Mouse (Mus musculus) brain, embryonic 14.5 days (tissue): ENCODE results near the gene Wfdc18. TPM values are rescaled to one million over a fixed set of nuclear protein-coding genes. Genes with fewer than 3 reads are reported as not detected.

Source experiments
- DNase-seq: peaks from one replicate; pipeline ENCODE4 v3.0.0-alpha.2; 2011; ENCODE audit warnings: low read depth
- CTCF ChIP-seq: fragments of 200-500 bp; IDR thresholded peaks from 2 replicates; pipeline ENCODE4 v1.5.1; 2012; ENCODE audit warnings: inconsistent platforms, mild to moderate bottlenecking, moderate library complexity, borderline replicate concordance; ENCODE audit not compliant: insufficient read depth, insufficient read length; ENCODE audit errors: extremely low read depth
- POLR2A ChIP-seq: fragments of 200-500 bp; IDR thresholded peaks from 2 replicates; pipeline ENCODE4 v1.6.1; 2012; ENCODE audit warnings: mild to moderate bottlenecking, inconsistent platforms, borderline replicate concordance; ENCODE audit not compliant: poor library complexity, insufficient read depth, insufficient read length, severe bottlenecking; ENCODE audit errors: extremely low read depth
- polyA plus RNA-seq: library from polyadenylated mRNA; depleted of rRNA; stranded (reverse); fragments of >200 nt; gene quantifications from 2 replicates; pipeline ENCODE4 v1.2.3, GENCODE M21; 2012; rRNA removed

Wfdc18 gene
- not detected in 2 replicates for polyA plus RNA-seq

- DNase-seq, result no peak
- no peak for TF ChIP-seq CTCF
- TF ChIP-seq POLR2A, result no peak
These were observed at the start of gene Wfdc18 for GRCm38 (mm10) chr11:83708715-83709114. TSS of gene Wfdc18 (plus strand) at chr11:83709015.

GRCm38 (mm10) chr11:83662204-83662603 lies 46.6 kb upstream of the Wfdc18 start, which contains the start of gene Ccl4:
TSS of gene Ccl4 (plus strand) at chr11:83662584.
- DNase-seq, result no peak
- TF ChIP-seq POLR2A, result no peak
- TF ChIP-seq CTCF, result no peak

- TF ChIP-seq POLR2A (no peak), CTCF (no peak)
- no peak for DNase-seq
These were observed 45.3 kb upstream of the Wfdc18 start for GRCm38 (mm10) chr11:83663532-83663931.

GRCm38 (mm10) chr11:83671743-83672142 lies 37.1 kb upstream of the Wfdc18 start:
- DNase-seq, result no peak

GRCm38 (mm10) chr11:83675665-83676064 lies 33.1 kb upstream of the Wfdc18 start:
- no peak for TF ChIP-seq CTCF
- no peak for TF ChIP-seq POLR2A
- no peak for DNase-seq

More at GRCm38 (mm10) chr11:83671743-83672142, 37.1 kb upstream of the Wfdc18 start:
- TF ChIP-seq CTCF (no peak), POLR2A (no peak)

- no peak for DNase-seq
- no peak for TF ChIP-seq POLR2A
- TF ChIP-seq CTCF, result no peak
These were observed 18.9 kb upstream of the Wfdc18 start for GRCm38 (mm10) chr11:83689918-83690317.

- DNase-seq, result no peak
- no peak for TF ChIP-seq POLR2A
- TF ChIP-seq CTCF, result no peak
These were observed 16.8 kb upstream of the Wfdc18 start for GRCm38 (mm10) chr11:83692008-83692407.

- TF ChIP-seq CTCF (no peak), POLR2A (no peak)
These were observed 5.1 kb upstream of the Wfdc18 start, which contains the start of gene Wfdc17 for GRCm38 (mm10) chr11:83703705-83704104. TSS of gene Wfdc17 (plus strand) at chr11:83703991.

GRCm38 (mm10) chr11:83709683-83710082 lies 868 bp downstream of the Wfdc18 start:
- TF ChIP-seq CTCF (no peak), POLR2A (no peak)
- DNase-seq, result no peak

More at GRCm38 (mm10) chr11:83703705-83704104, 5.1 kb upstream of the Wfdc18 start, which contains the start of gene Wfdc17:
- no peak for DNase-seq

GRCm38 (mm10) chr11:83712671-83713070 lies 3.9 kb downstream of the Wfdc18 start:
- DNase-seq, result no peak
- TF ChIP-seq CTCF (no peak), POLR2A (no peak)

GRCm38 (mm10) chr11:83713925-83714324 lies 5.1 kb downstream of the Wfdc18 start:
- DNase-seq, result no peak
- TF ChIP-seq POLR2A (no peak), CTCF (no peak)

GRCm38 (mm10) chr11:83717042-83717665 lies 8.3 kb downstream of the Wfdc18 start:
- TF ChIP-seq POLR2A (no peak), CTCF (no peak)

More at GRCm38 (mm10) chr11:83717042-83717665, 8.3 kb downstream of the Wfdc18 start:
- DNase-seq, result no peak
